Mouse (Mus musculus) olfactory bulb, adult 2 months (tissue): Measurements from ENCODE around the gene Pik3cb. TPM values are rescaled to one million over a fixed set of nuclear protein-coding genes. Genes with fewer than 3 reads are reported as not detected.

ENCODE experiments used
- H3K27ac ChIP-seq: fragments of 200-500 bp; 2 replicates; pipeline ENCODE4 v1.5.1; 2012; ENCODE audit warnings: low read depth, low read length; ENCODE audit not compliant: insufficient read depth
- H3K4me1 ChIP-seq: fragments of 200-500 bp; 2 replicates; pipeline ENCODE4 v1.6.1; 2012; ENCODE audit warnings: low read length; ENCODE audit not compliant: control insufficient read depth, insufficient read depth
- H3K4me3 ChIP-seq: fragments of 200-500 bp; 2 replicates; pipeline ENCODE4 v1.5.1; 2012; ENCODE audit warnings: mild to moderate bottlenecking, low read depth, low read length, moderate library complexity; ENCODE audit not compliant: insufficient read depth
- CTCF ChIP-seq: fragments of 200-500 bp; IDR thresholded peaks from 2 replicates; pipeline ENCODE4 v1.5.1; 2012; ENCODE audit warnings: low read depth, mild to moderate bottlenecking, low read length, moderate library complexity; ENCODE audit not compliant: insufficient read depth
- POLR2A ChIP-seq: fragments of 200-500 bp; IDR thresholded peaks from 2 replicates; pipeline ENCODE4 v1.6.1; 2012; ENCODE audit warnings: mild to moderate bottlenecking, low read depth, low read length, moderate library complexity; ENCODE audit not compliant: insufficient read depth
- WGBS: fragments of 180-500 bp; shearing (Covaris S2); methylation state at CpG from one replicate; pipeline ENCODE4 v1.1.7; 2018; 5-methylcytosine and 5-hydroxymethylcytosine counted together
- polyA plus RNA-seq: library from polyadenylated mRNA; stranded (reverse); fragments of >200 nt; gene quantifications from 2 replicates; pipeline ENCODE4 v1.2.4, GENCODE M21; 2012; ENCODE audit warnings: low replicate concordance; ENCODE audit not compliant: missing spikeins, insufficient read depth, insufficient read length

The Pik3cb gene
- polyA plus RNA-seq, 1 experiment: not detected

GRCm38 (mm10) chr9:99166946-99167345, 26.5 kb upstream of the Pik3cb start:
- TF ChIP-seq POLR2A (no peak), CTCF (no peak)
- WGBS: 86% methylated on average over 5 of the region's 5 CpGs
- H3K4me1 ChIP-seq: peaks cover 5% of the 10 kb centered on the region; the same call in 1 of the 2 replicates
- no peak overlapping the region for H3K27ac ChIP-seq
- H3K4me3 ChIP-seq: no peak overlapping the region

- Histone ChIP-seq H3K27ac (no peak overlapping the region), H3K4me1 (peaks cover 3% of the 10 kb centered on the region; the same call in 1 of the 2 replicates), H3K4me3 (no peak overlapping the region)
- 89% methylated on average over 6 of the region's 6 CpGs for WGBS
- TF ChIP-seq POLR2A (no peak), CTCF (no peak)
These were observed 25.5 kb upstream of the Pik3cb start for GRCm38 (mm10) chr9:99165956-99166355.

GRCm38 (mm10) chr9:99164664-99165226, 24.3 kb upstream of the Pik3cb start:
- H3K4me3 ChIP-seq: no peak overlapping the region
- TF ChIP-seq POLR2A: no peak
- TF ChIP-seq CTCF: no peak
- 40% methylated on average over 3 of the region's 3 CpGs for WGBS
- no peak overlapping the region for H3K27ac ChIP-seq
- peaks cover 3% of the 10 kb centered on the region; the same call in 1 of the 2 replicates for H3K4me1 ChIP-seq

- no peak overlapping the region for H3K4me3 ChIP-seq
- peaks cover 3% of the 10 kb centered on the region; the same call in 1 of the 2 replicates for H3K4me1 ChIP-seq
- no peak for TF ChIP-seq CTCF
- TF ChIP-seq POLR2A: no peak
- 45% methylated on average over 9 of the region's 9 CpGs for WGBS
- no peak overlapping the region for H3K27ac ChIP-seq
These were observed 23.7 kb upstream of the Pik3cb start for GRCm38 (mm10) chr9:99164148-99164503.

- H3K27ac ChIP-seq: no peak overlapping the region
These were observed 23.2 kb upstream of the Pik3cb start for GRCm38 (mm10) chr9:99163420-99164147.

GRCm38 (mm10) chr9:99162839-99163238, 22.4 kb upstream of the Pik3cb start:
- no peak overlapping the region for H3K27ac ChIP-seq
- no peak for TF ChIP-seq CTCF
- TF ChIP-seq POLR2A: no peak
- peaks cover 3% of the 10 kb centered on the region; the same call in 1 of the 2 replicates for H3K4me1 ChIP-seq
- 93% methylated on average over 2 of the region's 2 CpGs for WGBS
- no peak overlapping the region for H3K4me3 ChIP-seq

More at GRCm38 (mm10) chr9:99163420-99164147, 23.2 kb upstream of the Pik3cb start:
- TF ChIP-seq CTCF (no peak), POLR2A (no peak)
- Histone ChIP-seq H3K4me1 (peaks cover 3% of the 10 kb centered on the region; the same call in 1 of the 2 replicates), H3K4me3 (no peak overlapping the region)
- 25% methylated on average over 15 of the region's 15 CpGs for WGBS

- no peak overlapping the region for H3K27ac ChIP-seq
- 92% methylated on average over 5 of the region's 5 CpGs for WGBS
These were observed 20.4 kb upstream of the Pik3cb start for GRCm38 (mm10) chr9:99160780-99161179.

GRCm38 (mm10) chr9:99159932-99160331, 19.5 kb upstream of the Pik3cb start:
- no peak overlapping the region for H3K27ac ChIP-seq
- H3K4me1 ChIP-seq: peaks cover 3% of the 10 kb centered on the region; the same call in 1 of the 2 replicates
- H3K4me3 ChIP-seq: no peak overlapping the region
- WGBS: 92% methylated on average over 5 of the region's 5 CpGs
- TF ChIP-seq CTCF (no peak), POLR2A (no peak)

More at GRCm38 (mm10) chr9:99160780-99161179, 20.4 kb upstream of the Pik3cb start:
- no peak overlapping the region for H3K4me3 ChIP-seq
- H3K4me1 ChIP-seq: peaks cover 3% of the 10 kb centered on the region; the same call in 1 of the 2 replicates
- no peak for TF ChIP-seq POLR2A

- H3K27ac ChIP-seq: no peak overlapping the region
- H3K4me3 ChIP-seq: no peak overlapping the region
- peaks cover 2% of the 10 kb centered on the region for H3K4me1 ChIP-seq
- TF ChIP-seq CTCF: no peak
- TF ChIP-seq POLR2A: no peak
- 85% methylated on average over 6 of the region's 6 CpGs for WGBS
These were observed 18.3 kb upstream of the Pik3cb start for GRCm38 (mm10) chr9:99158708-99159107.
